Mouse (Mus musculus) stomach, embryonic 16.5 days (tissue): ENCODE data around the gene Gm5089. TPM values are rescaled to one million over a fixed set of nuclear protein-coding genes. Genes with fewer than 3 reads are reported as not detected.

ENCODE experiments used
- ATAC-seq: fragments of 200-750 bp; cut with Nextera tagmentation; 2 replicates; pipeline ENCODE4 v1.8.0; 2017; ENCODE audit warnings: moderate number of reproducible peaks, moderate TSS enrichment; ENCODE audit not compliant: insufficient read depth, low FRiP score
- H3K27ac ChIP-seq: fragments of 300-500 bp; sonication (generic); 2 replicates; pipeline ENCODE4 v1.5.1; 2014; ENCODE audit warnings: low read length
- H3K27me3 ChIP-seq: fragments of 300-500 bp; sonication (generic); 2 replicates; pipeline ENCODE4 v1.6.1; 2014; ENCODE audit warnings: low read length, control low read depth, mixed read lengths; ENCODE audit not compliant: control insufficient read depth, insufficient read depth
- H3K36me3 ChIP-seq: fragments of 300-500 bp; sonication (generic); 2 replicates; pipeline ENCODE4 v1.6.1; 2014; ENCODE audit warnings: low read length; ENCODE audit not compliant: control insufficient read depth, insufficient read depth
- H3K4me1 ChIP-seq: fragments of 300-500 bp; sonication (generic); 2 replicates; pipeline ENCODE4 v1.6.1; 2014; ENCODE audit warnings: low read length, control low read depth, mixed read lengths; ENCODE audit not compliant: control insufficient read depth, insufficient read depth
- H3K4me2 ChIP-seq: fragments of 300-500 bp; sonication (generic); 2 replicates; pipeline ENCODE4 v1.6.1; 2014; ENCODE audit warnings: low read depth, low read length, mixed read lengths
- H3K4me3 ChIP-seq: fragments of 300-500 bp; sonication (generic); replicated peaks from 2 replicates; pipeline ENCODE4 v1.5.1; 2014; ENCODE audit warnings: mild to moderate bottlenecking, low read length
- H3K9ac ChIP-seq: fragments of 300-500 bp; sonication (generic); 2 replicates; pipeline ENCODE4 v1.6.1; 2014; ENCODE audit warnings: low read length
- H3K9me3 ChIP-seq: fragments of 300-500 bp; sonication (generic); replicated peaks from 2 replicates; pipeline ENCODE4 v1.6.1; 2016; ENCODE audit warnings: low read length, control low read depth; ENCODE audit not compliant: control insufficient read depth
- WGBS: fragments of 180-500 bp; shearing (Covaris S2); extraction: QIAGEN DNeasy Blood & Tissue Kit; methylation state at CpG from one replicate; pipeline ENCODE4 v1.1.7; 2014; 5-methylcytosine and 5-hydroxymethylcytosine counted together
- polyA plus RNA-seq: library from polyadenylated mRNA; unstranded; fragments of >200 nt; fragmentation: Nextera tagmentation; extraction: Ambion mirVana; gene quantifications from 2 replicates; pipeline ENCODE4 v1.2.1, GENCODE M21; 2015

The Gm5089 gene
- polyA plus RNA-seq, 1 experiment from 2014 or later = not detected

DNA sequence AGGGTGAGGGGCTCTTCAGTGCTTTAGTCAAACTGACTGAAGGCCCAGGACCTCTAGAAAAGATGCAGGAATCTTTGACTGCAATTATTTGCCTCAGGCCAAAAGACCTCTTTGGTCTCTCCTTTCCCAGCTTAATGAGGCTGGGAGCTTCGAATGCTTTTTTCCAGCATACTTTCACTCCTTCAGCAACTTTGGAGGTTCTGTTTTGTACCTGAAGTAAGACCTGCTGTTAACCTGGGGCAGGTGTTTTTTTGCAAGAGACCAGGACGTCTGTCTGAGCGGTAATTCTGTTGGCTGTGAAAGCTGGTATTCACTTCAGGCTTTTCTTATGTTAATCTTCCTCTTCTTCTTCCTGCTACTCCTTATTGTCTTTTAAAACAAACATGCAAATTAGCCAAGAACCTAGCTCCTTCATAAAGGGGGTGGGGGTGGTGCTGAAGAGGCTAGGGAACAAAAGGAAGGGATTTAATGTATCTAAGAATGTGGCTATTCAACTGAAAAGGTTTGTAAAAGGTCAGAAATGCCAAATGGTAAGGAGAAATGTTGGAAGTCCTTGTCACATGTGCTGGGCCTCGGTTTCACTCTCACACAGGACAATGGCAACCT lies 34.6 kb downstream of the Gm5089 start:
- Histone ChIP-seq H3K4me1 (no peaks in the 10 kb centered on the region), H3K27me3 (no peaks in the 10 kb centered on the region), H3K4me2 (no peak overlapping the region), H3K27ac (no peak overlapping the region), H3K4me3 (no peak overlapping the region), H3K9me3 (no peaks in the 10 kb centered on the region), H3K36me3 (no peaks in the 10 kb centered on the region), H3K9ac (no peak overlapping the region)
- no peak for ATAC-seq
- 35% methylated on average over 4 of the region's 4 CpGs for WGBS

DNA sequence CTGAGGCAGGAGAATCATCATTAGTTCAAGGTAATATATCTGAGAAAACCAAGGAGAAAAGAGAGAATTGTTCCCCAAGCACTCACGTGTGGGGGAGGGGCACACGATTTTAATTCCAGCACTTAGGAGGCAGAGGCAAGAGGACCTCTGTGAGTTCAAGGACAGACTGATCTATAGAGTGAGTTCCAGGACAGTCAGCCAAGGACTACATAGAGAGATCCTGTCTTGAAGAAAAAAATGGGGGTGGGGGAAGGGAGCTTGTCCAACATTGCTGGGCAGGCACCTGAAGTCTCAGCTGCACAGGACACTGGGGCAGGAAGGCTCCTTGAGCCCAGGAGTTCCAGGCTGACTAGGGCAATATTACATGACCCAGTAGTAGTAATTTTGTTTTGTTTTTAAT lies 36.1 kb downstream of the Gm5089 start:
- H3K4me1 ChIP-seq = no peaks in the 10 kb centered on the region
- H3K9ac ChIP-seq = no peak overlapping the region
- no peak overlapping the region for H3K4me2 ChIP-seq
- 84% methylated on average over 2 of the region's 2 CpGs for WGBS
- H3K4me3 ChIP-seq = no peak overlapping the region
- ATAC-seq = no peak
- H3K9me3 ChIP-seq = no peaks in the 10 kb centered on the region
- no peak overlapping the region for H3K27ac ChIP-seq
- H3K27me3 ChIP-seq = no peaks in the 10 kb centered on the region; the same call in 1 of the 2 replicates
- H3K36me3 ChIP-seq = no peaks in the 10 kb centered on the region

DNA sequence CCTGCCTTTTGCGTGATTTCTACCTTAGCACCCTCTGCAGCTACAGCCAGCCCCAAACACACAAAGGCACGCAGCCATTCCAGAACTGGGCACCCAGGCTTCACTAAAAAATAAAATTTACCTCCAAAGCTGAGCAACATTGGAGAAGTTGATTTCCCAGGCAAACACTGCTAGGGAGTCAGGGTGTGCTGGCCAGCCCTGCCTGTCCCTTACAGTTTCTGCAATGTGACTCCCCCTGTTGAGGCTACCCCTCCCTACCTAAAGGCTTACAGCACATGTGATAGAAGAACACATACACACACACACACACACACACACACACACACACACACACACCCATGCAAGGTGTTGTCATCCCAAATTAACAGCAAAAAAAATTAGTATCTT lies 37.4 kb downstream of the Gm5089 start:
- Histone ChIP-seq H3K36me3 (no peaks in the 10 kb centered on the region), H3K4me2 (no peak overlapping the region), H3K9me3 (no peaks in the 10 kb centered on the region), H3K4me1 (no peaks in the 10 kb centered on the region), H3K9ac (no peak overlapping the region), H3K27me3 (peaks cover 3% of the 10 kb centered on the region; the same call in 1 of the 2 replicates), H3K27ac (no peak overlapping the region), H3K4me3 (no peak overlapping the region)
- no peak for ATAC-seq
- WGBS = 77% methylated on average over 2 of the region's 2 CpGs

DNA sequence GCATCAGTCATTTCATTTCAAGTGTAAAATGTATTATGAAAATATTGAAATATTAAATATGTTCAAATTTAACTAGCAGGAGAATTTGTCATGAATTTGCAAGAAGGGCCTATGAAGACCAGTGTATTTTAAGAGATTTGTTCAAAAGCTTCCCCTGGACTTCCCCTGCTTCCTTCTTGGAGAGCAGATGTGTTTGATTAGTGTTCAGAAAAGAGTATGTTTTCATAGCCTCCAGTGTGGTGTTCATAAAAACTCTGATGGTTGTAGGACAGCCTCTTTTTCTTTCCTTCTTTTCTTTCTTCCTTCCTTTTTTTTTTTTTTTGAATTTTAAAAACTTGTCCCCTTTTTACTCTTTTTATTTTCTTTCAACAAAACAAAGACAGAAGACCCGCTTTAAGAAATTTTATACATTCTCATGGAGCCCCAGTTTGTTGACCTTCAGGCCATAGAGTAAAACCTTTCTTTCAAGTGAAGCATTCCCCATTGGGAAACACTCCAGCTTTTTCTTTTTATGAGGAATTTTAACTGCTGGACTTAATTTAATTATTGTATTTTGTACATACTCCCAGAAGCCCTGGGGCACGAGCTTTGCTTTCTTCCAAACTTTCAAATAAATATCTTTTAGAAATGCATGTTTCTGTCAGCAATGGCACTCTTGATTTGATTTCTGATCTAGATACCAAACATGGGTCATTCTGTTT lies 37.9 kb downstream of the Gm5089 start:
- no peaks in the 10 kb centered on the region for H3K36me3 ChIP-seq
- no peak overlapping the region for H3K27ac ChIP-seq
- 60% methylated on average over 2 of the region's 2 CpGs for WGBS
- H3K4me3 ChIP-seq = no peak overlapping the region
- H3K9me3 ChIP-seq = no peaks in the 10 kb centered on the region
- no peaks in the 10 kb centered on the region for H3K4me1 ChIP-seq
- H3K9ac ChIP-seq = no peak overlapping the region
- no peak for ATAC-seq
- H3K4me2 ChIP-seq = no peak overlapping the region
- peaks cover 8% of the 10 kb centered on the region; the same call in 1 of the 2 replicates for H3K27me3 ChIP-seq

DNA sequence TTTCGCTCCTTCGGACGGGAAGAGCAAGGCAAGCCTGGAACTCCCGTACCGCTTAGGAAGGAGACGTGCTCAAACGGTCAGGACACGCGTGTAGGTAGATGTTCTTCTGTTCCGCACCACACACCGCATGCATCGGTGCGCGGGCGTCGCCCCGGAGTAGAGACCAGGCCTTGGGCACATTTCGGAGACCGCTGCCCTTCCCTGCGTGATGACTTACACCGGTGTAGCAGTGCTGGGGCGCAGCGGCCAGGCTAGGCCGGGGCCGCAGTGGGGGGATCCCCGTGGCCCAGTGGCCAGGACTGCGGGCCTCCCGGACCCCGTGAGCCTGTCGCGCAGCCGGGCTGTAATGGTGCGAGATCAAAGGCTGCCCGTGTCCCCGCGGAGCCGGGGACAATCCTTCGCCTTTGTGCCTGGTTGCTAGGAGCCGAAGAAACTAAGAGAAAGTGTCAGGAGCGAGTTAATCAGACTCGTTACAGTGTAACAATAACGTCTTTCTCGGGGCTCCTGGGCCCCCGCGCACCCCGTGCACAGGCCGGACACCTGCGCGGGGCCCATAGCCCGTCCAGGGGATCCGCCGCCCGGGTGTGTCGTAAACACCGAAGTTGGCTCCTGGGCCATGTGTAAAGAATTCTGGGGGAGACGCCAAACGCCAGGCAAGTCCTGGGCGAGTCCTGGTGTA lies 44.2 kb downstream of the Gm5089 start:
- WGBS = 2% methylated on average over 58 of the region's 58 CpGs
- Histone ChIP-seq H3K9ac (peak overlapping the region; percentile 57; the same call in 1 of the 2 replicates), H3K27me3 (peaks cover 38% of the 10 kb centered on the region)

DNA sequence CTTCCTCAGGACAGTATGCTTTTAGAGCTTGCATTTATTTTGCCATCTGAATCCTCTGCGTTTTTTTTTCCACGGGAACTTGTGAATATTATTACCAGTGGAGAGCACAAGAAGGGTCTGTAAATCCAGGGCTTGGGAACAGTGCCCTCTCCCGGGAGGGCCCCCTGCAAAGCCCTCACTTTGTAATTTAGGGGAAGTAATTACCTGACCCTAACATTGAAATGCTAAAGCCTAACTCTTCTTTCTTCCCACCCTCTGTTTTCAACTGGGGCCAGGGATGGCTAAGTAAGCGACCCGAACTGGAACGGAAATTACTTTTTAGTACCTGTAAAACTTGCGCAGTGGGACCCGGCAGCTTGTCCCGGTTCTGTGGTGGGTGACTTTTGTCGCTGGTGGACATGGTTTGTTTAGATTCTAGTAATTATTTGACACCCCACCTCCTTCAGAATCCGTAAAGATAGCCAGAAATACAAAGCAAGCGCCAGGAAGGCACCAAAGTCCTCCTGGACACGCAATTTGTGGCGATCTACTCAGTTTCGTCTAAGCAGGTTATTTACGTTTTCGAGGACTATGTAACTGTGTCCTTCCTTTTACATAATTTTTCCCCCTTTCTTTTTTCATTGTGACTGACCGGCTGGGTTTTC lies 44.9 kb downstream of the Gm5089 start:
- Histone ChIP-seq H3K4me3 (peak overlapping the region; percentile 39), H3K9me3 (no peaks in the 10 kb centered on the region), H3K27me3 (peaks cover 38% of the 10 kb centered on the region), H3K9ac (no peak overlapping the region), H3K36me3 (no peaks in the 10 kb centered on the region), H3K27ac (no peak overlapping the region), H3K4me1 (peaks cover 10% of the 10 kb centered on the region), H3K4me2 (peak overlapping the region; percentile 61)
- no peak for ATAC-seq
- 6% methylated on average over 18 of the region's 18 CpGs for WGBS

More for the DNA sequence above, 44.2 kb downstream of the Gm5089 start:
- H3K36me3 ChIP-seq = no peaks in the 10 kb centered on the region
- peak overlapping the region; percentile 61 for H3K4me2 ChIP-seq
- no peak for ATAC-seq
- no peak overlapping the region for H3K27ac ChIP-seq
- peak overlapping the region; percentile 39 for H3K4me3 ChIP-seq
- peaks cover 10% of the 10 kb centered on the region for H3K4me1 ChIP-seq
- no peaks in the 10 kb centered on the region for H3K9me3 ChIP-seq

DNA sequence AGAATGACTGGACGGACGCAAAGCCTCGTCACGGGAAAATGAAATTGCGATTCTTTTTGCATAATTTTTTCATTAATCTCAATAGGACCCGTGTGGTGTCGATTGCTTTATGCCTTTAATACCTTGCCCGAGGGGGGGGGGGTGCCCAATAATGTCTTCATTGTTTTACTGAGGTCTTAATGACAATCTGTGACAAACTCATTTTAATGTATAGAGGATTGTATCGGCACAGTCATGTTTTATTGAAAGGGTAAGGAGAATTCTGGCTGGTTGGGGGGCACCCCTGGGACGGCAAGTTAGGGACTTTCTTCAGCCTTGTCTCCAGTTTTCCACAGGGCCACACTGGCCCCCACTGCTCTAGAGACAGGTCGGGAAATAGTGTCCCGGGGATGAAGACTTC lies 45.7 kb downstream of the Gm5089 start:
- Histone ChIP-seq H3K9me3 (no peaks in the 10 kb centered on the region), H3K4me1 (peaks cover 10% of the 10 kb centered on the region), H3K4me2 (no peak overlapping the region), H3K27ac (no peak overlapping the region), H3K4me3 (no peak overlapping the region), H3K9ac (no peak overlapping the region), H3K36me3 (no peaks in the 10 kb centered on the region), H3K27me3 (peaks cover 38% of the 10 kb centered on the region)
- WGBS = 67% methylated on average over 12 of the region's 12 CpGs
- no peak for ATAC-seq

DNA sequence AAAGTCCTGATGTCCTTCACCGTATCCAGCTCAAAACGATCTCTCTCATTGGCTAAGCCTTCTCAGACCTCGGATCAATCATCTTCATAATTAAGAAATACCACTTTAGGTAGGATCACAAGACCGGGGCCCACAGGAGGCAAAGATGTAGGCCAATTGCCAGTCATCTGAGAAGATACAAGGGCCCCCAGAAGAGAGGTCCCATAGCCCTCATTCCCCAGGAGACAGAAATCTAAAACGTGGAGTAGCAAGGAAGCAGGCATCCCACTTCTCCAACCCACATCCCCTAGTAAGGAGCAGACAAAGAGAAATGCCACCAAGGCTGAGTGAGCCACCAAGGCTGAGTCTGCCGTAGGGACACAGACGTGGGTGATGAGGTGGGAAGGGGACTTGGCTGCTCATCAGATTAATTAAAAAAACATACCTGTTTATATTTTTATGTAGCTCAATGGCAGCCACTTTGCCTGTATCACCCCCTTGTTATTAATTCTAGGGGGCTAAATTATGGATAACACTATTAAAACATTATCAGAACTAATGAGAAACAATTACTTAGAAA lies 46.2 kb downstream of the Gm5089 start:
- WGBS = 84% methylated on average over 7 of the region's 7 CpGs
- no peaks in the 10 kb centered on the region for H3K36me3 ChIP-seq
- no peak overlapping the region for H3K27ac ChIP-seq
- no peak overlapping the region for H3K4me2 ChIP-seq
- ATAC-seq = no peak
- H3K9ac ChIP-seq = no peak overlapping the region
- H3K4me3 ChIP-seq = no peak overlapping the region
- peaks cover 38% of the 10 kb centered on the region for H3K27me3 ChIP-seq
- H3K4me1 ChIP-seq = peaks cover 10% of the 10 kb centered on the region
- no peaks in the 10 kb centered on the region for H3K9me3 ChIP-seq
